10 mouse cellular contexts compared by ENCODE assay signal in the genomic region with DNA sequence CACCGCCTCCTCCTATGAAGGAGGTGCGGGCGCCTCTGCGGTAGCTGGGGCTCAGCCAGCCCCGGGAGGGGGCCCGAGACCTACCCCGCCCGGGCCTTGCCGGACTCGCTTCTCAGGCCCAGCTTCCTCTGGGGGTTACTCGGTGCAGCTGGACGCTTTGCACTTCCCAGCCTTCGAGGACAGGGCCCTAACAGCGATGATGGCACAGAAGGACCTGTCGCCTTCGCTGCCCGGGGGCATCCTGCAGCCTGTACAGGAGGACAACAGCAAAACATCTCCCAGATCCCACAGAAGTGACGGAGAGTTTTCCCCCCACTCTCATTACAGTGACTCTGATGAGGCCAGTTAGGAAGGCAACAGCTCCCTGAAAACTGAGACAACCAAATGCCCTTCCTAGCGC. TPM values are rescaled to one million over a fixed set of nuclear protein-coding genes. Genes with fewer than 3 reads are reported as not detected.
DNase-seq lines count a peak whose midpoint lies in the region; ATAC-seq lines count a peak whose summit lies in the region.
"Had no signal": no experiment of that assay in that cellular context is flagged by ENCODE, and none has a peak within 500 bp of the region (broad histone marks: within the 10 kb centered on the region; RNA-seq: fewer than 3 reads in every experiment).

No protein-coding gene starts in this region.

- peaks cover 20% of the 10 kb centered on the region for H3K4me1 ChIP-seq in heart, embryonic 16.5 days (ENCODE audit: control insufficient read depth, insufficient read depth, low read length)
- H3K4me1 ChIP-seq in hindbrain, embryonic 11.5 days (replicated peaks; ENCODE audit: control insufficient read depth, insufficient read depth, low read length): peaks cover 16% of the 10 kb centered on the region
- peaks cover 33% of the 10 kb centered on the region for H3K4me1 ChIP-seq in midbrain, embryonic 12.5 days

- no peak for DNase-seq in heart, postnatal 10 days
- DNase-seq in embryo, embryonic 11 days: peak; percentile 33
- peak; percentile 69 for DNase-seq in hindbrain, embryonic 11.5 days (ENCODE audit: low spot score)
- DNase-seq in c-Kit-positive CD71-positive TER-119-positive erythroid progenitor cells, embryonic 14.5 days (ENCODE audit: low spot score): no peak
- no peak for DNase-seq in ovary, postnatal 36 days (ENCODE audit: low spot score)
- DNase-seq in frontal cortex, postnatal 25 days (ENCODE audit: low spot score in 2 of 2): no peak

- H3K9me3 ChIP-seq in heart, embryonic 16.5 days (replicated peaks; ENCODE audit: control insufficient read depth, low read length): no peaks in the 10 kb centered on the region
- no peaks in the 10 kb centered on the region for H3K9me3 ChIP-seq in hindbrain, embryonic 11.5 days (ENCODE audit: control insufficient read depth, low read length)
- no peaks in the 10 kb centered on the region for H3K9me3 ChIP-seq in midbrain, embryonic 12.5 days

- WGBS in heart, embryonic 16.5 days: under 1% methylated on average over 19 of the region's 19 CpGs
- under 1% methylated on average over 19 of the region's 19 CpGs for WGBS in hindbrain, embryonic 11.5 days
- WGBS in midbrain, embryonic 12.5 days: 0% methylated on average over 19 of the region's 19 CpGs

- no peak overlapping the region for H3K9ac ChIP-seq in heart, embryonic 16.5 days (ENCODE audit: low read length)
- H3K9ac ChIP-seq in hindbrain, embryonic 11.5 days (ENCODE audit: low read depth, low read length): peak overlapping the region; percentile 27; the same call in 1 of the 2 replicates
- no peak overlapping the region for H3K9ac ChIP-seq in midbrain, embryonic 12.5 days (replicated peaks)

- peak overlapping the region; percentile 71 for H3K4me2 ChIP-seq in heart, embryonic 16.5 days (ENCODE audit: low read depth, low read length)
- H3K4me2 ChIP-seq in hindbrain, embryonic 11.5 days (replicated peaks; ENCODE audit: low read depth, low read length): peak overlapping the region; percentile 73
- peak overlapping the region; percentile 79 for H3K4me2 ChIP-seq in midbrain, embryonic 12.5 days (replicated peaks)

- H3K27ac ChIP-seq in heart, embryonic 16.5 days (ENCODE audit: low read length): no peak overlapping the region
- peak overlapping the region; percentile 53; the same call in 1 of the 2 replicates for H3K27ac ChIP-seq in hindbrain, embryonic 11.5 days (ENCODE audit: low read depth, low read length)
- H3K27ac ChIP-seq in midbrain, embryonic 12.5 days (replicated peaks): no peak overlapping the region

- H3K36me3 ChIP-seq in heart, embryonic 16.5 days (ENCODE audit: control insufficient read depth, insufficient read depth): no peaks in the 10 kb centered on the region
- no peaks in the 10 kb centered on the region for H3K36me3 ChIP-seq in hindbrain, embryonic 11.5 days (ENCODE audit: control insufficient read depth, insufficient read depth, low read length)
- H3K36me3 ChIP-seq in midbrain, embryonic 12.5 days: no peaks in the 10 kb centered on the region

- intact Hi-C loops in heart, postnatal 10 days (cut with DNase I): no loop called here

- peak overlapping the region; percentile 48 for H3K4me3 ChIP-seq in heart, embryonic 16.5 days (ENCODE audit: low read length)
- H3K4me3 ChIP-seq in hindbrain, embryonic 11.5 days (ENCODE audit: low read depth, low read length): peak overlapping the region; percentile 37
- H3K4me3 ChIP-seq in midbrain, embryonic 12.5 days: peak overlapping the region; percentile 42

- peaks cover 59% of the 10 kb centered on the region for H3K27me3 ChIP-seq in heart, embryonic 16.5 days (ENCODE audit: control insufficient read depth, insufficient read depth, low read length)
- H3K27me3 ChIP-seq in hindbrain, embryonic 11.5 days (ENCODE audit: control insufficient read depth, insufficient read depth, low read length): peaks cover 72% of the 10 kb centered on the region
- peaks cover 83% of the 10 kb centered on the region for H3K27me3 ChIP-seq in midbrain, embryonic 12.5 days

- ATAC-seq in heart, embryonic 16.5 days (replicated peaks; ENCODE audit: extremely low read depth, insufficient read depth, low FRiP score): no peak
- no peak for ATAC-seq in hindbrain, embryonic 11.5 days (ENCODE audit: low FRiP score)
- ATAC-seq in midbrain, embryonic 12.5 days (ENCODE audit: low FRiP score, low read depth): 0 out of 2 replicates have a peak, but pooled peaks have one; percentile 4

RNA-seq across cellular contexts. Expression of a gene that starts 1.1 kb away (rescaled TPM):
- polyA plus RNA-seq in heart, embryonic 16.5 days (2015; fragmentation: Nextera tagmentation; extraction: Ambion mirVana): not detected in 2 replicates
- not detected for total RNA-seq in heart, postnatal 10 days (2021)
- polyA plus RNA-seq in hindbrain, embryonic 11.5 days (2014; fragmentation: Nextera tagmentation; extraction: Ambion mirVana): 24.8 and 28.6 TPM in 2 replicates
- polyA plus RNA-seq in midbrain, embryonic 12.5 days (2016; fragmentation: Nextera tagmentation; extraction: Ambion mirVana): 0.90 and 2.6 TPM in 2 replicates
- total RNA-seq: left cerebral cortex, postnatal 25 days had no signal
- polyA plus RNA-seq: cortical plate, adult 2 months had no signal

Comparison
In these comparisons a context has a peak if more than half of its experiments do, and no peak if none do; other contexts are left out.
1. DNase-seq: peak in embryo, embryonic 11 days (single experiment) and hindbrain, embryonic 11.5 days (single experiment); none in heart, postnatal 10 days (0 of 2), c-Kit-positive CD71-positive TER-119-positive erythroid progenitor cells, embryonic 14.5 days (single experiment), ovary, postnatal 36 days (single experiment) and frontal cortex, postnatal 25 days (0 of 2).
2. Peak in every context shown above with its lines, with median percentiles within 50 percentile points of each other: H3K4me2 ChIP-seq and H3K4me3 ChIP-seq.